ENCODE assay signal across 8 mouse cellular contexts in genomic region chr11:99039782-99040181, GRCm38 (mm10). TPM values are rescaled to one million over a fixed set of nuclear protein-coding genes. Genes with fewer than 3 reads are reported as not detected.
DNase-seq lines count a peak whose midpoint lies in the region; ATAC-seq and TF ChIP-seq lines count a peak whose summit lies in the region.

No protein-coding gene starts in this region.

- H3K9me3 ChIP-seq in G1E (replicated peaks): no peaks in the 10 kb centered on the region; the same call in 1 of the 2 replicates
- H3K9me3 ChIP-seq in forebrain, postnatal 0 days (ENCODE audit: low read length): no peaks in the 10 kb centered on the region
- no peaks in the 10 kb centered on the region for H3K9me3 ChIP-seq in lung, embryonic 15.5 days

- WGBS in forebrain, postnatal 0 days: under 1% methylated on average over 15 of the region's 15 CpGs
- WGBS in lung, embryonic 15.5 days: under 1% methylated on average over 15 of the region's 15 CpGs
- under 1% methylated on average over 15 of the region's 15 CpGs for WGBS in olfactory bulb, adult 2 months

- H3K36me3 ChIP-seq in G1E (replicated peaks): no peaks in the 10 kb centered on the region
- no peaks in the 10 kb centered on the region for H3K36me3 ChIP-seq in forebrain, postnatal 0 days (ENCODE audit: insufficient read depth)
- H3K36me3 ChIP-seq in lung, embryonic 15.5 days: no peaks in the 10 kb centered on the region

- no peak for ATAC-seq in G1E (ENCODE audit: extremely low read depth, insufficient number of reproducible peaks, low FRiP score, poor library complexity, severe bottlenecking)
- ATAC-seq in forebrain, postnatal 0 days: peak; percentile 91
- peak; percentile 71; the same call in 1 of the 2 replicates for ATAC-seq in lung, embryonic 15.5 days (ENCODE audit: borderline replicate concordance, extremely low read depth, low FRiP score, low TSS enrichment)

- no peak for TF ChIP-seq POLR2A in olfactory bulb, adult 2 months (IDR thresholded peaks at IDR 0.05; ENCODE audit: insufficient read depth, low read depth, low read length)

- H3K4me2 ChIP-seq in forebrain, postnatal 0 days (ENCODE audit: low read depth): peak overlapping the region; percentile 100
- peak overlapping the region; percentile 94 for H3K4me2 ChIP-seq in lung, embryonic 15.5 days

- peak; percentile 59 for DNase-seq in G1E (ENCODE audit: low spot score)
- peak; percentile 42 for DNase-seq in cerebellum, adult 11 months
- DNase-seq in forebrain, postnatal 0 days: peak; percentile 92
- peak; percentile 89 for DNase-seq in heart, postnatal 4 days
- peak; percentile 80 to 81 for DNase-seq in layer of hippocampus, adult 2 months (ENCODE audit: low spot score in 2 of 2)
- peak; percentile 48 to 66 for DNase-seq in thymus, adult 18-20 months

- peak overlapping the region; percentile 80 for H3K27ac ChIP-seq in forebrain, postnatal 0 days (ENCODE audit: low read depth, low read length)
- H3K27ac ChIP-seq in layer of hippocampus, adult 2 months: no peak overlapping the region
- H3K27ac ChIP-seq in lung, embryonic 15.5 days: peak overlapping the region; percentile 91
- H3K27ac ChIP-seq in olfactory bulb, adult 2 months (ENCODE audit: insufficient read depth, low read depth, low read length): no peak overlapping the region

- H3K9ac ChIP-seq in forebrain, postnatal 0 days: peak overlapping the region; percentile 71
- H3K9ac ChIP-seq in lung, embryonic 15.5 days: peak overlapping the region; percentile 73

- H3K4me3 ChIP-seq in G1E (ENCODE audit: low read depth, low read length): no peak overlapping the region
- H3K4me3 ChIP-seq in forebrain, postnatal 0 days (ENCODE audit: low read depth, low read length): peak overlapping the region; percentile 65
- H3K4me3 ChIP-seq in layer of hippocampus, adult 2 months: peak overlapping the region; percentile 70
- peak overlapping the region; percentile 71 for H3K4me3 ChIP-seq in lung, embryonic 15.5 days
- peak overlapping the region; percentile 33 for H3K4me3 ChIP-seq in olfactory bulb, adult 2 months (ENCODE audit: insufficient read depth, low read depth, low read length)

- peak; percentile 54; the same call in 1 of the 2 replicates for TF ChIP-seq CTCF in G1E (IDR thresholded peaks at IDR 0.05; ENCODE audit: low read depth, low read length)
- peak; percentile 89 for TF ChIP-seq CTCF in forebrain, postnatal 0 days (IDR thresholded peaks at IDR 0.05; ENCODE audit: low read depth)
- TF ChIP-seq CTCF in layer of hippocampus, adult 2 months (conservative IDR thresholded peaks at IDR 0.05): peak; percentile 78
- peak; percentile 74 for TF ChIP-seq CTCF in olfactory bulb, adult 2 months (IDR thresholded peaks at IDR 0.05; ENCODE audit: insufficient read depth, low read depth, low read length)

- peaks cover 39% of the 10 kb centered on the region for H3K4me1 ChIP-seq in G1E (ENCODE audit: insufficient read depth, low read depth, low read length)
- no peaks in the 10 kb centered on the region for H3K4me1 ChIP-seq in forebrain, postnatal 0 days (ENCODE audit: insufficient read depth)
- H3K4me1 ChIP-seq in lung, embryonic 15.5 days: peaks cover 32% of the 10 kb centered on the region
- peaks cover 19% of the 10 kb centered on the region for H3K4me1 ChIP-seq in olfactory bulb, adult 2 months (ENCODE audit: control insufficient read depth, insufficient read depth, low read length)

- H3K27me3 ChIP-seq in G1E (ENCODE audit: insufficient read depth, low read length): peaks cover 78% of the 10 kb centered on the region
- no peaks in the 10 kb centered on the region for H3K27me3 ChIP-seq in forebrain, postnatal 0 days (ENCODE audit: insufficient read depth, low read length)
- no peaks in the 10 kb centered on the region for H3K27me3 ChIP-seq in lung, embryonic 15.5 days

RNA-seq across cellular contexts. Expression of gene Igfbp4, which starts 1.3 kb away (rescaled TPM):
- total RNA-seq in G1E (2014; fragmentation: Nextera tagmentation) (not detected in 2 replicates), G1E (2017) (0.98 and 1.3 TPM in 2 replicates)
- polyA plus RNA-seq in G1E (2012): 2.2 and 3.6 TPM in 2 replicates
- total RNA-seq in forebrain, postnatal 0 days (2014; rRNA removed): 99.0 and 102 TPM in 2 replicates
- polyA plus RNA-seq in forebrain, postnatal 0 days (2015; fragmentation: Nextera tagmentation; extraction: Ambion mirVana): 128 and 142 TPM in 2 replicates
- 100 to 1,000 TPM; 204 to 217 TPM for total RNA-seq in heart, postnatal 4 days (2021)
- total RNA-seq in layer of hippocampus, adult 2 months (2021): 10 to 100 TPM; 69.4 to 71.9 TPM
- polyA plus RNA-seq in lung, embryonic 15.5 days (2015; fragmentation: Nextera tagmentation; extraction: Ambion mirVana): 498 and 524 TPM in 2 replicates
- polyA plus RNA-seq in olfactory bulb, adult 2 months (2012; ENCODE audit: insufficient read depth, insufficient read length, low replicate concordance, missing spikeins): not detected in 2 replicates

RNA-seq across cellular contexts. Expression of gene Top2a, which starts 15.8 kb away (rescaled TPM):
- total RNA-seq in G1E (2014; fragmentation: Nextera tagmentation): 426 and 497 TPM in 2 replicates
- 717 and 752 TPM in 2 replicates for total RNA-seq in G1E (2017)
- polyA plus RNA-seq in G1E (2012): 29.0 and 89.9 TPM in 2 replicates
- total RNA-seq in forebrain, postnatal 0 days (2014; rRNA removed): 30.2 and 40.7 TPM in 2 replicates
- polyA plus RNA-seq in forebrain, postnatal 0 days (2015; fragmentation: Nextera tagmentation; extraction: Ambion mirVana): 18.1 and 19.7 TPM in 2 replicates
- total RNA-seq in heart, postnatal 4 days (2021): 100 to 1,000 TPM; 174 to 191 TPM
- 1 to 10 TPM; 1.7 to 3.0 TPM for total RNA-seq in layer of hippocampus, adult 2 months (2021)
- 276 and 280 TPM in 2 replicates for polyA plus RNA-seq in lung, embryonic 15.5 days (2015; fragmentation: Nextera tagmentation; extraction: Ambion mirVana)
- 288 TPM in 1 of 2 replicates, not detected in the other for polyA plus RNA-seq in olfactory bulb, adult 2 months (2012; ENCODE audit: insufficient read depth, insufficient read length, low replicate concordance, missing spikeins)

RNA-seq across cellular contexts. Expression of gene Tns4, which starts 49.3 kb away (rescaled TPM):
- total RNA-seq in G1E (2014; fragmentation: Nextera tagmentation) (not detected in 2 replicates), G1E (2017) (1.4 TPM in 2 replicates)
- 0.02 and 0.22 TPM in 2 replicates for polyA plus RNA-seq in G1E (2012)
- 0.48 TPM in 1 of 2 replicates, not detected in the other for total RNA-seq in forebrain, postnatal 0 days (2014; rRNA removed)
- 0.29 TPM in 1 of 2 replicates, not detected in the other for polyA plus RNA-seq in forebrain, postnatal 0 days (2015; fragmentation: Nextera tagmentation; extraction: Ambion mirVana)
- under 1 TPM in 1 of 2 experiments, not detected in 1; 0.14 TPM for total RNA-seq in heart, postnatal 4 days (2021)
- total RNA-seq in layer of hippocampus, adult 2 months (2021): not detected
- 0.21 and 0.42 TPM in 2 replicates for polyA plus RNA-seq in lung, embryonic 15.5 days (2015; fragmentation: Nextera tagmentation; extraction: Ambion mirVana)
- not detected in 2 replicates for polyA plus RNA-seq in olfactory bulb, adult 2 months (2012; ENCODE audit: insufficient read depth, insufficient read length, low replicate concordance, missing spikeins)

RNA-seq across cellular contexts. Expression of gene Gjd3, which starts 57.0 kb away (rescaled TPM):
- total RNA-seq in G1E (2014; fragmentation: Nextera tagmentation) (not detected in 2 replicates), G1E (2017) (not detected in 2 replicates)
- not detected in 2 replicates for polyA plus RNA-seq in G1E (2012)
- total RNA-seq in forebrain, postnatal 0 days (2014; rRNA removed): 1.2 and 1.4 TPM in 2 replicates
- polyA plus RNA-seq in forebrain, postnatal 0 days (2015; fragmentation: Nextera tagmentation; extraction: Ambion mirVana): 2.0 and 2.7 TPM in 2 replicates
- 1 to 10 TPM; 2.0 to 2.5 TPM for total RNA-seq in heart, postnatal 4 days (2021)
- total RNA-seq in layer of hippocampus, adult 2 months (2021): 1 to 10 TPM; 1.3 to 2.0 TPM
- 0.20 and 0.61 TPM in 2 replicates for polyA plus RNA-seq in lung, embryonic 15.5 days (2015; fragmentation: Nextera tagmentation; extraction: Ambion mirVana)
- polyA plus RNA-seq in olfactory bulb, adult 2 months (2012; ENCODE audit: insufficient read depth, insufficient read length, low replicate concordance, missing spikeins): not detected in 2 replicates

Comparison
In these comparisons a context has a peak if more than half of its experiments do, and no peak if none do; other contexts are left out.
1. DNase-seq: peak in every context shown above with its lines; median percentile 92 in forebrain, postnatal 0 days; 89 in heart, postnatal 4 days; 80 in layer of hippocampus, adult 2 months; 59 in G1E; 57 in thymus, adult 18-20 months; 42 in cerebellum, adult 11 months.
2. H3K27ac ChIP-seq: peak in forebrain, postnatal 0 days (single experiment) and lung, embryonic 15.5 days (single experiment); none in layer of hippocampus, adult 2 months (single experiment) and olfactory bulb, adult 2 months (single experiment).
3. RNA of gene Igfbp4, which starts 1.3 kb away (total RNA-seq): 204 to 217 TPM in heart, postnatal 4 days, 99.0 to 102 TPM in forebrain, postnatal 0 days and 69.4 to 71.9 TPM in layer of hippocampus, adult 2 months; 0.98 to 1.3 TPM in G1E; every median in the first group is over 10 times any median in the second.
4. Peak in every context shown above with its lines, with median percentiles within 50 percentile points of each other: CTCF ChIP-seq.